Mouse (Mus musculus): ENCODE measurements at regions not wholly inside any gene's neighbourhood (a gene's known extent, or its start where the extent isn't known, plus 50 kb on each side); places are given as distances from the start of the nearest gene placed in this dataset.
A peak's percentile ranks its signal among the peaks of the same experiment; 100 is the strongest.

DNA sequence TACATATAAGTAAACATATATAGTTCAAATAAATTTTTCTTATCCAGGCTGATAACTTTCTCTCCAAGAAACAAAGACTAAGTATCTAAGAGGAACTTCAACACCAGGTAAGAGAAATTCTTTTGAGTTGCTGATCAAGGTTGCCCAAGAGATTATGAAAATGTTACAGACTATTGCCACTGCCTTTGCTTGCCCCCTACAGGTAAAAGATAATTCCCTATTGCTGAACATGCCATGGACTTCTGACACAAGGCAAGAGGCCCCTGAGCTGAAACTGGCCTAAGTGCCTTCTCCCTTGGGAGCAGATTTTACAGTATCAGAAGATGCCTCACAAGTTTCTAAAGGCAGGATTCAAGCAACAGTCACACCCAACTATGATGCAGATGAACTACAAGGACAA lies 2914.2 kb upstream of the Gm6569 start:
- no peak for DNase-seq (ENCODE audit: low spot score)

GRCm38 (mm10) chr15:70920862-70921261 lies 2913.5 kb upstream of the Gm6569 start:
- DNase-seq (ENCODE audit: low spot score) = peak; percentile 72
